Mouse (Mus musculus): ENCODE measurements at regions not wholly inside any gene's neighbourhood (a gene's known extent, or its start where the extent isn't known, plus 50 kb on each side); places are given as distances from the start of the nearest gene placed in this dataset.

DNA sequence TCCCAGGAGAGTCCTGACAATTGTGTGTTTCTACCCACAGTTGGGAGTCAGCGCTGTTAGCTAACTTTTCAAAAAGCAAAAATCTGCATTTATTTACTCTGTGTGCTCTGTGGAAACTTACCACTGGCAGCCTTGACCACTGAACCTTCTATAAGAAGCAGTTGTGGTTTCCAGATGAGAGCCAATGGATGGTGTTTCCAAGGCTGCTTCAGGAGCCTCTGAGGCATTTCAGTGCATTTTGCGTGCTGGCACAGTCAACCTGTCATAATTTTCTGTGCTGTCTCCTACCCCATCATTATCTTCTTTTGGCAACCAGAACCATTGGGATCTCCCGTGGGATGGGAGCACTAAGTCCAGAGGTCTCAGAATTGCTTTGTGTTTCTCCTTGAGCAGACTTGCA, 60.3 kb downstream of the 4930544G11Rik start:
- DNase-seq (ENCODE audit: low read depth, low spot score), result no peak

DNA sequence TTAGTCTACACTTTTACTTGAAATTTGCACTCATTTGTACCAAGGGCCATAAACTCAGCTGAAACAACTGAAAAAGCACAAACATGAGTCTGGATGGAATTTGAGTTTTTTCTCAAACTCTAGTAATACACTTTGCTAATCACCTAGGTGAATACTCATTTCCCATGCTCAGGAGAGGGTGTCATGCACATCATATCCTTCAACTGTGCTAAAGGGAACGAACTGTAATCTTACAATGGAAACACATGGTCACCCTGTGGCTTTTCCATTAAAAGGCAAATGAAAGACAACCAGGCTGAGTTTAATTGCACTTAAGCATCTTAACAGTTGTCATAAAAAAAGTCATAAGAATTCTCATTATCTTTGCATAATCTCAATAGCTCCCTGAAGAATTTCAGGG, 71.1 kb downstream of the 4930544G11Rik start:
- no peak for DNase-seq (ENCODE audit: low read depth, low spot score)

DNA sequence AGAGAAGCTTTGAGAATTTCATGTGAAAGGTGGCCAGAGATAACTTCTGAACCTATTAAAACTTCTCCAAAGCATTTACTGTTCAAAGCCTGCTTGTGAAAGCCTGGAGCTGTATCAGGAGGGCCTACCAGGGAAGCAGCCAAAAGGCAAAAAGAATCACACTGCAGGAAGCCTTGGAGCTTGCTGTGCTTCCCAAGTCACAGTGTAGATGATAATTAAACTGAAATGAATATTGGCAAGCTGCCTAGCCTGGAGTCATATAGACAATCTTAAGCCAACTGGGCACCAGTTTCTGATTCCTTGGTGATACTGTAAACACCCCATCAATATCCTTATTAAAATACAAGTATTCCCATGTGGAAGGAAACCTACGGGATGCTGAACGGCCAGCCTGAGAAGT, 84.4 kb downstream of the 4930544G11Rik start:
- no peak for DNase-seq (ENCODE audit: low read depth, low spot score)

DNA sequence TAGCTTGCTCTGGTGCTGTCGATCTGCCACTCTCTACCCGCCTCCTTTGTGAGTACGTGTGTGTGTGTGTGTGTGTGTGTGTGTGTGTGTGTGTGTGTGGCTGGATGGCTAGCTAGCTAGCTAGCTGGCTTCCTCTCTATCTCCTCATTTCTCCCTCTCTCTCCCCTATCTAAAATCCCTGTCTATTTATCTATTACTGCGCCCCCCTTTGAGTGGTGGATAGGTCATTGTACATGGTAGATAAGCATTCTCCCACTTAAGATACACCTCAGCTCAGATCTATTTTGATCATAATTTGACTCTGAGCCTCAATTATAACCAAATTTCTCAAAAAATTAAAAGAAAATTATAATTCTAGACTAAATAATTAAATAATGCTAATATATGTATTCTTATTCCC, 99.4 kb downstream of the 4930544G11Rik start:
- no peak for DNase-seq (ENCODE audit: low read depth, low spot score)

DNA sequence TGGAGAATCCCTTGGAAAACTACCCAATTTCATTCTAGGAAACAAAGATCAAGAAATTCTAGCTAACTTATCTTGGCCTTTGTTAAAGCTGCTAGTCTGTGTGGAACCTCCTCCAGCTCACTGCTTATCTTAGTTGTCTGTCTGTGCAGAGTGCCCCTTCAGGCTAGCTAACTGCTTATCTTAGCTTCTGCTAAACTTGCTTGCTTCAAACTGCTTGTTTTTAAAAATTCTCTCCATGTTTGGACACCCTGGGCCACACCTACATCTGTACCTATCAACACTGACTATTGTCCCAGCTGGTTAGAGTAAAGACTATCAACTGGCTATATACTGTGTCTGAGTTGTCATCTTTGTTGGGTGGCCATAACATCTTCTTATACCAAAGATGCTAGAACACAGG, 100.0 kb downstream of the 4930544G11Rik start:
- no peak for DNase-seq (ENCODE audit: low read depth, low spot score)

DNA sequence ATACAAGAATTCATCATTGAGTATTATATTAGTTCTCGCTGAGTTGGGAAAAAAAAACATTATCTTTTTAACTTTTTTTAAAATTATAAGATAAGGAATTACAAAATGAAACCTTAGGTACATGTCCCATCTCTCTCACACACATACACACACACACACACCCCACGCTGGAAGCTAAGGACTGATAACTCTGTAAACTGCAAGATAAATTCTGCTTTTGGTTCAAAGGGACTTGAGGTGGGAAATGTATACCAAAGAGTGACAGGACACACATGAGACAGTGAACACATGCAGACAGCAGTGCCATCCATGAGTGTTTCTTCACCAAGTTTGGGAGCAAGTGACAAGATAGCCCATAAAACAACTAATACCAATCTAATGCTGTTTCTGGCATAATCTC, 100.8 kb downstream of the 4930544G11Rik start:
- DNase-seq (ENCODE audit: low read depth, low spot score), result no peak

DNA sequence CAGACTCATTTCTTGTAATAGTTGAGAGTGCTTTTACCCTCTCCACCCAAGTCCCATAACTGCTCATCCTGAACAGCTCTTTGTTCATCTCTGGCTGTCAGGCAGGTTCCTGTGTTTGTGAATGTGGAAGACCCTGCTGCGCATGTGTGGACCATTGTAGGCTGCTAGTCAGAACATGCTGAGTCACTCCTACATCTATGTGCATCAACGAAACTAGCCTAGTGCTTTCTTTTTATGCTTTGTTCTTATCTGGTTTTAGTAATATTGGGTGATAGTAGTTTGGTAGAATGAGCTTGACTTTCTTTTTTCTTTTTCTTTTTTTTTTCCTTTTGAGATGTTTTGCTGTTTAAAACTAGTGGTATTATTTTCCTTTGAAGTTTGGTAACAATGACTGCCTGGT, 116.5 kb downstream of the 4930544G11Rik start:
- no peak for DNase-seq (ENCODE audit: low read depth, low spot score)

DNA sequence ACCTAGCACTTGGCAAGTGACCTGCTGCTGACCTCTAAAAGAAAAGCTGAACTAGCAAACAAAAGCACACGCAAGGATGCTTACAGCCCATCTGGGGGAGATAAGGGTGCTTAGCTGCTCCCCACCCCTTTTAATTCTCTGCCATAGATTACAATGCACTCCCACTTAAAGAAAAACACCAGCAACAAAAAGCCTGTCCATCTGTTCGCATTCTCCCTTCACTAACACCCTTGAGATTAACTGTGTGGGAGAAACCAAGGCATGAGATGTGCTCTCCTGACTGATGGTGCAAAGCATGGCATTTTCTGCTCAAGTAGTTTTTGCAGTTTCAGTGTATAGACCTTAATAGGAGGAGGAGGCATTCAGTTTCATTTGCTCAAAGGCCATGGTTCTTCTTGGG, 125.0 kb downstream of the 4930544G11Rik start:
- DNase-seq (ENCODE audit: low read depth, low spot score), result peak; percentile 5

DNA sequence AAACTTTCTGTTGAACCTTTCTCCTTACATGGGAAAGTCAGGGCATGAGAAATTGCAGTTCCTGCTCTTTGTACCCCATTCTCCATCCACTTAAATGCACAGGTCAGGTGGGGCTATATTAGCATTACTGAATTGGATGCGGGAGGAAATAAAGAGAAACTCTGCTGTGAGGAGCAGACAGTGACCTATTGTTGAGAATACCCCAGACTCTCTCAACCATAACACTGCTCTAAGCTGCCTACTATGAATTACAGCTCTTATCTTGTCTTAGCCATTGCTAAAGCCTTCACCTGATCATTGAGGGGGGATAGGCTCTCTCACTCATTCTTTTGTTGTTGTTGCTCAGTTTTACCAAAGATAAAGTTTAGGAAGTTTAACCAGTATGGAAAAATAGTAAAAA, 126.4 kb downstream of the 4930544G11Rik start:
- DNase-seq (ENCODE audit: low read depth, low spot score), result no peak

DNA sequence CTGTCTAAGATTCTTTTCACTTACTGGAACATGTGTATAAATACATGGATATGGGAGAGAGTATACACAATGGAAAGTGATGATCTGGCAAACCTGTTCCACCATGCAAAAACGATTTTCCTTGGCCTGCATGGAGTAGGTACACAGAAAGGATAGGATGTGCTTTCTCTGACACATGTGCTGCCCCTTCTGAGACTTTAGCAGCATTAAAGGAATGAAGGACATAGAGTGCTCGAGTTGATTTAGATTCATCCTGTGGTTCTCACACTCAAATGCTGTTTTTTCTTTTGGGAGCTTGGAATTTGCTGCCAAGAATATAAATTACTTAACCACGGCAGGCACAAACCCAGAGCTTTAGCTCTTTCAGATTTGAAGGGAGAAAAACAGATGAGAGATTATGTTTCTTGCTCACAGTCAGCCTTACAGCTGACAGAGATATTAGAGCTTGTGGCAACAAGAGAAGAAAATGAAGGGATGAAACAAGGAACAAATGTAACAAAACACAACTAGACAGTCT, 149.2 kb downstream of the 4930544G11Rik start:
- DNase-seq (ENCODE audit: low read depth, low spot score), result no peak

DNA sequence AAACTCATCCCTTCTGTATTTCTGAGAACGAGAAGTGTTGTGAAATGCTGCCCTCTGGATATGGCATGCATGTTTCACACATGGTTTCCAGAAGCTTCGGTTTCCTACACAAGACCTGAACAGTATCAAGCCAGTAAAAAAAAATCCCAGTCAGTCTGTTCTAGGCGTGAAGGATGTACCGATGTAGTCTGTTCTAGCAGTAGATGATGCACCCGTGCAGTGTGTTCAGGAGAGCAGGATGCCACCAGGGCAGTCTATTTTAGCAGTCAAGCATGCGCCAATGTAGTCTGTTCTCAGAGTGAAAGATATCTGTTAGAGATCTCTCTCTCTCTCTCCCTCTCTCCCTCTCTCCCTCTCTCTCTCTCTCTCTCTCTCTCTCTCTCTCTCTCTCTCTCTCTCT, 162.0 kb downstream of the 4930544G11Rik start:
- no peak for DNase-seq (ENCODE audit: low read depth, low spot score)

DNA sequence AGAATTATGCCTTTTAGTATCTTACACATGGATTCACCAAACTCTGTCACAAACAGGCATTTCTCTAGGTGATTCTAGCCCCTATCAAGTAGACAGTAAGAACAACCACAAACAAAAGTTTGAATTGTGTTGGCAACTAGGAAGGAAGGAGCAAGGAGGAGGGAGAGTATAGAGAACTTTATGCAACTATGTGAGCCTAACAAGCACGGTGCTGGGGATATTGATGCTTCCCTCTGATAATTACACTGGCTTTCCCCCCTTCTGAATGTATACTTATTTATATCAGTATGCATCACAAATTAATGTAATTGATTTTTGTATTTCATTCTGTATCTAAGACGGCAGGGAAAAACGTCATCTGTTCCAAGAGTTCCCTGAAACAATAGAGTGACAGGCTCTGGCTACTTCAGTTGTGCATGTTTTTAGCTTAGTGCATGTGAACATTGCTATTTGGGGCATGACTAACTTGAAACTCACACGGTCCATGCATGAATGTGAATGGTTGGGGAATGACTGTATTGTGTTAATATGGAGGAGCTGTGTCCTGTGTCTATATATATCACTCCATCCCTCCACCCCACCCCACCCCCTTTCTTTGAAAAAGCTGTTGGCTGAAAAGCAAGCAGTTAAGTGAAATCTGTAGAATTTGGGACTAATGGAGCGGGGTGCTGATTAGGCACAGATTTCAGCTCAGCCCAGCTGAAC, 169.2 kb downstream of the 4930544G11Rik start:
- no peak for DNase-seq (ENCODE audit: low read depth, low spot score)

DNA sequence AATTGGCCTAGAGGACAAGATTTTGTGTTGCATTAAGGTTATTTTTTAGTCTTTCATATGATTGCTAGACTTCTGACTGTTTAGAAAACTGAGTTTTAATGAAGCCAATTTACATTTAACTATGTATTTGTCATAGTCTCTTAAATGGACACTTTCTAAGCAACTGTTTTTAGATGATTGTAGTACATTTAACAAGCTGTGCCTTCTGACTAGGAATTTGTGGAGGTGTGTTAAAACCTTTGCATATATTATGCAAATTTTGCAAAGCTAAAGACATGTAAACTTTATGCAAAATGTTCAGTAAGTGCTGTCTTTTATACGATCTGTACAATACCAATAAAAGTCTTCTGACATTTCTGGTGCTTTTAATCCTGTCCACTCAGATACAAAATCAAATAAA, 171.9 kb downstream of the 4930544G11Rik start:
- no peak for DNase-seq (ENCODE audit: low read depth, low spot score)

DNA sequence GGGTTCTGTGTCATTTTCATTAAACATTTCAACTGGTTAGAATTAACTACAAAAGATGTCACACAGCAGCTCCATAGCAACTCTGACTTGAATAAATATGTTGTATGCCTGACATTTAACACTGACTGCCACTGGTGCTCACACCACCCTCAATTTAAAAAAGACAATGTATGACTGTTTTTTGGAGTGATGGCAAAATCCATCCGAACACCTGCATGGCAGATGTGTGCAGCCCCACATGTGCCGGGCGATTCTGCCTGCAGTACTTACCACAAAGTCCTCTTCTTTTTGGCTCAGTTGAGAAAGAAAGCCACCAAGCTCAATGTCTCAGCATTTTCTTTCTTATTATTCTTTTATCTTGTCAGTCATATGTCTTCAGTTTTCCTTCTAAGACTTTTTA, 199.4 kb downstream of the 4930544G11Rik start:
- no peak for DNase-seq (ENCODE audit: low read depth, low spot score)

DNA sequence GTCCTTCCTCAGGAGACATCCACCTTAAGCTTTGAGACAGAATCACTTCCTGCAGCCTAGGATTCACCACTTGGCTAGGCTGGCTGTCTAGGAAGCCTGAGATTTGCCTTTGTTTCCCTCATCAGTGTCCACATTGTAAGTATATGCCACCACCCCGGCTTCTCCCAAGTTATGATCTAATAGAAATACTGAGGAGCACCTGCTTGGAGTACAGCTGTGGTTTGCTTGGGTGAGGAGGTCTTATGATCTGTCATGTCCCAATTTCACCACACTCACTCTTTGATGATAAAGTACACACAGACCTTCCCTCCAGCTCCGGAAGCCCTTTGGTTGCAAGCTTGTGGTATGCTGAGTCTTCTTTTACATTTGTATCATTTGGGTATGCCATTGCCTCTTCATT, 202.4 kb downstream of the 4930544G11Rik start:
- no peak for DNase-seq (ENCODE audit: low read depth, low spot score)

DNA sequence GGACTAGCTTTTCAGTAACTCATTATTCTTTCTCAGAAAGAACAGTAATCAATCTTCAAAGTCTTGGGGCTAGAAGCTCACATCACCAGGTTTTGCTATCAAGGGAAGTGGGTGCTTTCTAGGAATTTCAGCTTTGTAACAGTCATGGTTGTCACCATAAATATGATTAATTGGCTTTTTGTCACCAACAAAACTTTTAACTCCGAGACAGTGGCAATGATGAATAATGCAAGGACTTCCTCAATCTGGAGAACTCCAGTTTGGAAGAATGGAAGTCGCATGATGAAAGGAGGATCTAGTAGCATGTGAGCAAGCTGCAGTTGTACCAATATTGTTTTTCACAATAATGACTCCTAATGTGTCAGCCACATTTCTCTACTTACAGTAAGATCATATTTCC, 208.4 kb downstream of the 4930544G11Rik start:
- no peak for DNase-seq (ENCODE audit: low read depth, low spot score)

DNA sequence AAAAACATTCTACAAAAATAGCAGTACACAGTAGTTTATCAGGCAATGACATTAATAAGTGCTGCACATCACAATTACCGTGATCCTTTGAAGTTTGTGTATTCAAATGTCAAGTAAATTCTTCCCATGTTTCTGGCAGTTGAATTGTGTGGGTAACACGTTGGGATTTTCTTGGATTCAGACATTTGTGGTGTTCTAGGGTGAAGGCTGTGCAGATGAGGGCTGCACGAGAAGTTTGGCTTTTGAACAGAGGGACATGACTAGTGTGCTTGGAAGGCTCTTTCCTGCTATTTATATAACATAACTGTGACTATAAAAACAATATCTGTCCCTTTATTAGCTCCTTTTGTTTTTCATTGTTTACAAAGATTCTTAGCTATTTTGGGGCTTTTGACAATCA, 216.5 kb downstream of the 4930544G11Rik start:
- no peak for DNase-seq (ENCODE audit: low read depth, low spot score)

DNA sequence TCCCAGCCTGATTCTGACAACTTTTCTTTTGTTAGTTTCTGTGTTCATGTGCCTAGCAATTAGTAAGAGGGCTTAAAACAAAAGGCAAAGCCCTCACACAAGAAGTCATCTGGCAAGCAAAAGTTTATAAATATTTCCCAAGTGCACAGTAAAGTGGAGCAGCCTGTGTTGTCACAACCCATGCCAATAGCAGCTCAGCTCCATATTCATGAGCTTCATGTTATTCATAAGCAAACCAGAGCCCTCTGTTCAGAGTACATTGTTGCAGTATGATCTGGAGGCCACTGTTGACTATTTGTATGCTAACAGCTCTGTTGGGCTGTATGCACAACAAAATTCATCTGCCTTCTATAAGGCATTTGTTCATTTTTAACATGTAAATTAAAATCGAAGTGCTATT, 245.6 kb downstream of the 4930544G11Rik start:
- no peak for DNase-seq (ENCODE audit: low read depth, low spot score)

DNA sequence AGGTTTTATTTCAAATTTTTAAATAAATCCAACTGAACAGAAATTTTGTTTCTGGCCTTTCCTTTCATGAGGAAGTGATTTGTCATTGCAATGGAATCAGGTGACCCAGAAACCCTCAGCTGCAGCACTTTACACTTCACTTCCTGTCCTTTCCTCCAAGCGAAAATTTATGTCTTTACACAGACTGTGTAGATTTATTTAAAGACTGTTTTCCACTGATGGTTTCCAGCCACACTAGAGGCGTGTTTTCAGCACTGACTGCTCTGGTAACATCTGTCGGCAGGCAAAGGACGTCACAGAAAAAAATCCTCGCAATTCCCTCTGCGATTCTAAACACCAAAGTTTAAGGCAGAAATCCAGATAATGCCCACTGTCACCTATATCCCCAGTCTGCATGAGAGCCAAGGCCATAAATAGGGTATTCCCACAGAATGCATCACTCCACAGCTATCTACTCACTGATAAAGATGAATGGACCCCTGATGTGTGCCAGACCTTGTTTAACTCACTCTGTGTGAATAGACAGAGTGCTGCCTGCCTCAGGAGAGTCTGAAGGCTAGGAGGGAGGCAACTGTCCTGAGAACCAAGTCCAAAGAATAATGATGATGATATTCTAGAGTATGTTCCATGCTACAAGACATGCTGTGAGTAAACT, 247.9 kb downstream of the 4930544G11Rik start:
- DNase-seq (ENCODE audit: low read depth, low spot score), result no peak

DNA sequence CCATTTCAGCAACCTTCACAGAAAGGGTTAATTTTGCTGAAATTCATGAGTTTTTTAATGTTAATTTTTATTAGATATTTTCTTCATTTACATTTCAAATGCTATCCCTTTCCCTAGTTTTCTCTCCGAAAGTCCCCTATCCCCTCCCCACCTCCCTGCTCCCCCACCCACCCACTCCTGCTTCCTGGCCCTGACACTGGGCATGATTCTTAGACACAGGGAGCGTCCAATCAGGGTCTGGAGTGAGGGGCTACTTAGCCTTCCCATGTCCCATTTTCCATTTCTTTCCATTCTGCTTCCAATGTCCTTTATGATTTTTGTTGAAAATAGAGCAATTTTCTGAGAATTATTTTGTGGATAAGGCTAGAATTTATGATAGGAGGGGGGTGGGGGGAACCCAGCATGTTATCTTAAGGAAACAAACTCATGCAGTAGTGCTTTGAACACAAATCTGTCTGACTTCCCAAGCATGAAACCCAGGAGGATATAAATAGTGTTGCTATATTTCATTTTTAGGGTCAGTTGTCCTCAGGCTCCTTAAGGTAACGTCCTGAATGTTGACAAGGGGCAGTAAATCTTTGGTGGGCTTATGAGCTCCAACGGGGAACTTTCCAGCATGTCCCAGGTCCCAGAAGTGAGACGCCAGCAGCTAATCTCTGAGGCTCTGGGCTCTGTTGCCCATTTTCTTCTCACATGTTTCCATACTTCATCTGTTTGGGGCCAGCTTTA, 254.0 kb downstream of the 4930544G11Rik start:
- DNase-seq (ENCODE audit: low read depth, low spot score), result no peak

DNA sequence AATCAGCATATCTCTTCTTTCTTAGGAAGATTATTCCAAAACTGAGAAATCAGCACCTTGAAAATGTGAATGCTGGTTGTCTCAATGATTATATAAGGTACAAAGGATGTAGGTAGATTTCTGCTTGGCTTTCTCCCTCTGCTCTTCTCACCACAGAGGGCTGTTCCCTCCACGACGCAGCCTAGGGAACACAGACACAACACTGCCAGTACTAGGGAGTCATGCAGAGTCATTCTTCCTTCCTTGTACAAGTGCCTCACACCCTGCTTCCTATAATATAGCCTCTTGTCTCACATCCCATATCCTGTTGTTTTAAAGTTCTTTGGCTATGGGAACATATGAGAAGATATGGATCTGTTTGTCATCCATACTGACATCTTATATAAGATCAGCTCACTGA, 265.1 kb downstream of the 4930544G11Rik start:
- DNase-seq (ENCODE audit: low read depth, low spot score), result no peak

DNA sequence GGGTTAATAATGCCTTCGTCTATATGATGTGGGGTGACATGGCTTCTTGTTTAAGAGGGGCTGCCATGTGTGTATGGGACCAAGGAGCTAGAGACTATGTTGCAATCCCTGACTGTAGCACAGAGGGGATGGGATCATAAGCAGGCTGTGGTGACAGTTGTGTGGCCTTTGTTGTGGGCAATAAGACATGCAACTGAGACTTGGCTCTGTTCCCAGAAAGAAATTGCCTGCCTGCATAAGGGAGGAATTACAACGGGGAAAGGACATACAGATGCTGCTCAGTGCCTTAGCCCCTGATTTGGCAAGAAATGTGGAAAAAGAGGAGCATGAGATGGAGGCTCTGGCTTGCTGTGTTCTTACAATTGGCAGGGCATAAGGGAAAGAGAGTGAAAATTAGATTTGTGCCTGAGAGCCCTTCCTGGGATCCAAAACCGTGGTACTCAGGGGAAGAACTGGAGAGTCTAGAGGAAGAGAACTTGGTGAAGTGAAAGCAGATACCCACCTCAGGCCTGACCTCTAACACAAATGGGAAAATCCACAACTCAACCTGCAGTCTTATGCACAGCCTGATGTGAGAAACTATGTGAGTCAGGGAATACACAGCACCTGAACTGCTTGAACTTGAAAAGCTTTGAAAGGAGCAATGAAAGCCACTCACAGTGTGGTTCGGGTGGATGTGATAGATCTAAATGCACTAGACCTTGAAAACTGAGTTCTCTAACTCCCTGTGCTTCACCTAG, 271.9 kb downstream of the 4930544G11Rik start:
- DNase-seq (ENCODE audit: low read depth, low spot score), result no peak

Measured in ZHBTc4 (cell line).